Mouse (Mus musculus): ENCODE measurements around the gene Acss2. TPM values are rescaled to one million over a fixed set of nuclear protein-coding genes. Genes with fewer than 3 reads are reported as not detected.

Gene Acss2
- polyA plus RNA-seq, 1 experiment from 2014 or later, result 20.8 TPM

GRCm38 (mm10) chr2:155552949-155553354, 35.2 kb downstream of the Acss2 start:
- H3K27ac ChIP-seq, result no peak overlapping the region
- H3K4me2 ChIP-seq (ENCODE audit: low read length), result no peak overlapping the region
- no peak overlapping the region for H3K4me3 ChIP-seq (replicated peaks; ENCODE audit: low read depth, low read length)
- H3K9ac ChIP-seq (ENCODE audit: low read depth, low read length), result no peak overlapping the region
- no peak for DNase-seq (ENCODE audit: low spot score)
- H3K27me3 ChIP-seq (ENCODE audit: insufficient read depth, low read length), result no peaks in the 10 kb centered on the region
- H3K9me3 ChIP-seq (replicated peaks; ENCODE audit: low read length), result no peaks in the 10 kb centered on the region
- no peak for ATAC-seq (replicated peaks; ENCODE audit: low FRiP score, low read depth)
- TF ChIP-seq CTCF (IDR thresholded peaks at IDR 0.05; ENCODE audit: low read depth), result no peak
- H3K36me3 ChIP-seq (ENCODE audit: insufficient read depth, low read length), result no peaks in the 10 kb centered on the region
- H3K4me1 ChIP-seq (replicated peaks; ENCODE audit: insufficient read depth, low read length), result no peaks in the 10 kb centered on the region

- Histone ChIP-seq H3K27me3 (ENCODE audit: insufficient read depth, low read length) (no peaks in the 10 kb centered on the region), H3K9me3 (replicated peaks; ENCODE audit: low read length) (no peaks in the 10 kb centered on the region), H3K4me2 (ENCODE audit: low read length) (no peak overlapping the region), H3K4me1 (replicated peaks; ENCODE audit: insufficient read depth, low read length) (no peaks in the 10 kb centered on the region), H3K9ac (ENCODE audit: low read depth, low read length) (no peak overlapping the region), H3K36me3 (ENCODE audit: insufficient read depth, low read length) (no peaks in the 10 kb centered on the region), H3K27ac (no peak overlapping the region), H3K4me3 (replicated peaks; ENCODE audit: low read depth, low read length) (no peak overlapping the region)
- WGBS, result 86% methylated on average over 2 of the region's 2 CpGs
- ATAC-seq (replicated peaks; ENCODE audit: low FRiP score, low read depth) (no peak), DNase-seq (ENCODE audit: low spot score) (no peak)
- no peak for TF ChIP-seq CTCF (IDR thresholded peaks at IDR 0.05; ENCODE audit: low read depth)
Measured at GRCm38 (mm10) chr2:155554426-155554985, 36.8 kb downstream of the Acss2 start.

GRCm38 (mm10) chr2:155562209-155562608, 44.5 kb downstream of the Acss2 start:
- Histone ChIP-seq H3K4me3 (replicated peaks; ENCODE audit: low read depth, low read length) (no peak overlapping the region), H3K27me3 (ENCODE audit: insufficient read depth, low read length) (no peaks in the 10 kb centered on the region), H3K9ac (ENCODE audit: low read depth, low read length) (no peak overlapping the region), H3K4me2 (ENCODE audit: low read length) (no peak overlapping the region), H3K9me3 (replicated peaks; ENCODE audit: low read length) (no peaks in the 10 kb centered on the region), H3K27ac (no peak overlapping the region), H3K4me1 (replicated peaks; ENCODE audit: insufficient read depth, low read length) (no peaks in the 10 kb centered on the region), H3K36me3 (ENCODE audit: insufficient read depth, low read length) (no peaks in the 10 kb centered on the region)
- 45% methylated on average over 1 of the region's 1 CpGs for WGBS
- DNase-seq (ENCODE audit: low spot score) (no peak), ATAC-seq (replicated peaks; ENCODE audit: low FRiP score, low read depth) (no peak)
- TF ChIP-seq CTCF (IDR thresholded peaks at IDR 0.05; ENCODE audit: low read depth), result no peak

GRCm38 (mm10) chr2:155562934-155563333, 45.2 kb downstream of the Acss2 start:
- ATAC-seq (replicated peaks; ENCODE audit: low FRiP score, low read depth) (no peak), DNase-seq (ENCODE audit: low spot score) (no peak)
- H3K4me1 ChIP-seq (replicated peaks; ENCODE audit: insufficient read depth, low read length), result no peaks in the 10 kb centered on the region
- no peak overlapping the region for H3K4me2 ChIP-seq (ENCODE audit: low read length)
- H3K4me3 ChIP-seq (replicated peaks; ENCODE audit: low read depth, low read length), result no peak overlapping the region
- H3K27ac ChIP-seq, result no peak overlapping the region
- H3K27me3 ChIP-seq (ENCODE audit: insufficient read depth, low read length), result no peaks in the 10 kb centered on the region
- TF ChIP-seq CTCF (IDR thresholded peaks at IDR 0.05; ENCODE audit: low read depth), result no peak
- no peaks in the 10 kb centered on the region for H3K36me3 ChIP-seq (ENCODE audit: insufficient read depth, low read length)
- no peak overlapping the region for H3K9ac ChIP-seq (ENCODE audit: low read depth, low read length)
- 68% methylated on average over 4 of the region's 4 CpGs for whole genome bisulfite sequencing
- H3K9me3 ChIP-seq (replicated peaks; ENCODE audit: low read length), result no peaks in the 10 kb centered on the region

GRCm38 (mm10) chr2:155567751-155568150, 50.0 kb downstream of the Acss2 start:
- Histone ChIP-seq H3K27me3 (ENCODE audit: insufficient read depth, low read length) (no peaks in the 10 kb centered on the region), H3K9me3 (replicated peaks; ENCODE audit: low read length) (no peaks in the 10 kb centered on the region), H3K4me3 (replicated peaks; ENCODE audit: low read depth, low read length) (no peak overlapping the region), H3K36me3 (ENCODE audit: insufficient read depth, low read length) (no peaks in the 10 kb centered on the region), H3K4me2 (ENCODE audit: low read length) (no peak overlapping the region), H3K9ac (ENCODE audit: low read depth, low read length) (no peak overlapping the region), H3K4me1 (replicated peaks; ENCODE audit: insufficient read depth, low read length) (no peaks in the 10 kb centered on the region), H3K27ac (no peak overlapping the region)
- no peak for ATAC-seq (replicated peaks; ENCODE audit: low FRiP score, low read depth)
- DNase-seq (ENCODE audit: low spot score), result no peak
- no peak for TF ChIP-seq CTCF (IDR thresholded peaks at IDR 0.05; ENCODE audit: low read depth)
- WGBS, result 88% methylated on average over 5 of the region's 5 CpGs

- Histone ChIP-seq H3K36me3 (ENCODE audit: insufficient read depth, low read length) (no peaks in the 10 kb centered on the region), H3K4me1 (replicated peaks; ENCODE audit: insufficient read depth, low read length) (no peaks in the 10 kb centered on the region), H3K27ac (no peak overlapping the region), H3K4me3 (replicated peaks; ENCODE audit: low read depth, low read length) (no peak overlapping the region), H3K27me3 (ENCODE audit: insufficient read depth, low read length) (no peaks in the 10 kb centered on the region), H3K9ac (ENCODE audit: low read depth, low read length) (no peak overlapping the region), H3K9me3 (replicated peaks; ENCODE audit: low read length) (no peaks in the 10 kb centered on the region), H3K4me2 (ENCODE audit: low read length) (no peak overlapping the region)
- TF ChIP-seq CTCF (IDR thresholded peaks at IDR 0.05; ENCODE audit: low read depth), result no peak
- ATAC-seq (replicated peaks; ENCODE audit: low FRiP score, low read depth) (no peak), DNase-seq (ENCODE audit: low spot score) (no peak)
- 35% methylated on average over 3 of the region's 3 CpGs for WGBS
Measured at GRCm38 (mm10) chr2:155569223-155569807, 51.6 kb downstream of the Acss2 start.

GRCm38 (mm10) chr2:155573001-155573400, 55.3 kb downstream of the Acss2 start:
- no peak for TF ChIP-seq CTCF (IDR thresholded peaks at IDR 0.05; ENCODE audit: low read depth)
- H3K36me3 ChIP-seq (ENCODE audit: insufficient read depth, low read length), result peaks cover 8% of the 10 kb centered on the region; the same call in 1 of the 2 replicates
- H3K9ac ChIP-seq (ENCODE audit: low read depth, low read length), result no peak overlapping the region
- ATAC-seq (replicated peaks; ENCODE audit: low FRiP score, low read depth), result no peak
- no peak overlapping the region for H3K4me2 ChIP-seq (ENCODE audit: low read length)
- WGBS, result 86% methylated on average over 9 of the region's 9 CpGs
- H3K27me3 ChIP-seq (ENCODE audit: insufficient read depth, low read length), result no peaks in the 10 kb centered on the region
- H3K9me3 ChIP-seq (replicated peaks; ENCODE audit: low read length), result no peaks in the 10 kb centered on the region
- H3K4me3 ChIP-seq (replicated peaks; ENCODE audit: low read depth, low read length), result no peak overlapping the region
- no peaks in the 10 kb centered on the region for H3K4me1 ChIP-seq (replicated peaks; ENCODE audit: insufficient read depth, low read length)
- no peak for DNase-seq (ENCODE audit: low spot score)
- H3K27ac ChIP-seq, result no peak overlapping the region

Data from kidney, postnatal 0 days (tissue).